Comparison of ENCODE assay signal across 8 mouse cellular contexts in genomic region chr5:21265049-21265448, GRCm38 (mm10).
A peak's percentile ranks its signal among the peaks of the same experiment; 100 is the strongest.
DNase-seq lines count a peak whose midpoint lies in the region; ATAC-seq lines count a peak whose summit lies in the region.

No protein-coding gene starts in this region.

- 44% methylated on average over 4 of the region's 4 CpGs for WGBS in limb, embryonic 10.5 days

- H3K27me3 ChIP-seq in limb, embryonic 10.5 days (ENCODE audit: low read depth, poor library complexity, severe bottlenecking) = no peaks in the 10 kb centered on the region

- H3K4me1 ChIP-seq in limb, embryonic 10.5 days = peaks cover 24% of the 10 kb centered on the region

- H3K27ac ChIP-seq in limb, embryonic 10.5 days = no peak overlapping the region

- intact Hi-C loops in gastrocnemius, postnatal 36 days (cut with DNase I) = loop anchor here (2.0 to 5.0 kb wide), 3 partner anchors 62 to 322 kb away; no protein-coding TSS in a partner anchor

- H3K9me3 ChIP-seq in limb, embryonic 10.5 days (replicated peaks) = no peaks in the 10 kb centered on the region

- peak; percentile 90 for DNase-seq in 3T3-L1 (ENCODE audit: low read depth, low spot score)
- peak; percentile 77 to 94 for DNase-seq in adrenal gland, adult (ENCODE audit: inconsistent age in 2 of 2, low spot score in 1 of 2)
- peak; percentile 55 to 73 for DNase-seq in gastrocnemius, postnatal 36 days
- DNase-seq in kidney, adult 9 months = peak; percentile 81
- peak; percentile 91 for DNase-seq in limb, embryonic 10.5 days (ENCODE audit: low spot score)
- DNase-seq in naive thymus-derived CD4-positive, alpha-beta T cell, adult 2 months (ENCODE audit: low read depth) = peak; percentile 83
- peak; percentile 55 to 59 for DNase-seq in spleen, postnatal 36 days (ENCODE audit: low spot score in 2 of 2)

- H3K36me3 ChIP-seq in limb, embryonic 10.5 days = no peaks in the 10 kb centered on the region

- H3K4me3 ChIP-seq in limb, embryonic 10.5 days = no peak overlapping the region

- ATAC-seq in common myeloid progenitor, adult 5-6 weeks (replicated peaks; ENCODE audit: low read depth, poor library complexity, severe bottlenecking) = peak; percentile 70
